Mouse (Mus musculus) cortical plate, adult 2 months (tissue): ENCODE results near the gene Galnt2.

Experiments
- CTCF ChIP-seq: fragments of 200-500 bp; IDR thresholded peaks from 2 replicates; pipeline ENCODE4 v1.5.1; 2011; ENCODE audit warnings: mild to moderate bottlenecking, control low read depth, low read length; ENCODE audit not compliant: insufficient read depth; ENCODE audit errors: extremely low read depth
- POLR2A ChIP-seq: fragments of 200-500 bp; IDR thresholded peaks from 2 replicates; pipeline ENCODE4 v1.6.1; 2011; ENCODE audit warnings: mild to moderate bottlenecking, low read length, control low read depth; ENCODE audit not compliant: insufficient read depth; ENCODE audit errors: extremely low read depth

GRCm38 (mm10) chr8:124265130-124265529 lies 33.9 kb downstream of the Galnt2 start:
- TF ChIP-seq POLR2A (no peak), CTCF (no peak)
